Mouse (Mus musculus) heart, postnatal 0 days (tissue): ENCODE results near the gene Gm49380. TPM values are rescaled to one million over a fixed set of nuclear protein-coding genes. Genes with fewer than 3 reads are reported as not detected.
A peak's percentile ranks its signal among the peaks of the same experiment; 100 is the strongest.

ENCODE experiments used
- ATAC-seq: fragments of 200-750 bp; cut with Nextera tagmentation; 2 replicates; pipeline ENCODE4 v1.8.0; 2017; ENCODE audit warnings: low read depth, moderate number of reproducible peaks, moderate library complexity; ENCODE audit not compliant: insufficient read depth
- DNase-seq: peaks from one replicate; pipeline ENCODE4 v3.0.0-alpha.2; 2016; ENCODE audit warnings: low spot score
- H3K27ac ChIP-seq: fragments of 300-500 bp; sonication (generic); 2 replicates; pipeline ENCODE4 v1.5.1; 2014; ENCODE audit warnings: low read depth, mild to moderate bottlenecking
- H3K27me3 ChIP-seq: fragments of 300-500 bp; sonication (generic); 2 replicates; pipeline ENCODE4 v1.6.1; 2014; ENCODE audit warnings: low read length, mixed read lengths; ENCODE audit not compliant: control insufficient read depth, insufficient read depth
- H3K36me3 ChIP-seq: fragments of 300-500 bp; sonication (generic); replicated peaks from 2 replicates; pipeline ENCODE4 v1.6.1; 2014; ENCODE audit warnings: low read length, mixed read lengths; ENCODE audit not compliant: control insufficient read depth, insufficient read depth
- H3K4me1 ChIP-seq: fragments of 300-500 bp; sonication (generic); 2 replicates; pipeline ENCODE4 v1.6.1; 2014; ENCODE audit warnings: antibody characterized with exemption; ENCODE audit not compliant: control insufficient read depth, insufficient read depth
- H3K4me2 ChIP-seq: fragments of 300-500 bp; sonication (generic); 2 replicates; pipeline ENCODE4 v1.6.1; 2014; ENCODE audit warnings: low read depth, mild to moderate bottlenecking, low read length, moderate library complexity
- H3K4me3 ChIP-seq: fragments of 300-500 bp; sonication (generic); 2 replicates; pipeline ENCODE4 v1.5.1; 2014; ENCODE audit warnings: low read depth, low read length
- H3K9ac ChIP-seq: fragments of 300-500 bp; sonication (generic); replicated peaks from 2 replicates; pipeline ENCODE4 v1.6.1; 2014; ENCODE audit warnings: low read depth, low read length, mixed read lengths
- H3K9me3 ChIP-seq: fragments of 300-500 bp; sonication (generic); replicated peaks from 2 replicates; pipeline ENCODE4 v1.6.1; 2016; ENCODE audit warnings: low read length; ENCODE audit not compliant: control insufficient read depth
- CTCF ChIP-seq: IDR thresholded peaks from 2 replicates; pipeline ENCODE4 v1.5.1; 2016; ENCODE audit warnings: antibody characterized with exemption, control low read depth, low read depth
- EP300 ChIP-seq: IDR thresholded peaks from 2 replicates; pipeline ENCODE4 v1.6.1; 2016; ENCODE audit warnings: antibody characterized with exemption, low read depth
- WGBS: fragments of 180-500 bp; shearing (Covaris S2); extraction: QIAGEN DNeasy Blood & Tissue Kit; methylation state at CpG from one replicate; pipeline ENCODE4 v1.1.7; 2014; 5-methylcytosine and 5-hydroxymethylcytosine counted together
- polyA plus RNA-seq: library from polyadenylated mRNA; unstranded; fragments of >200 nt; fragmentation: Nextera tagmentation; extraction: Ambion mirVana; gene quantifications from 2 replicates; pipeline ENCODE4 v1.2.1, GENCODE M21; 2015
- total RNA-seq: library from RNA; depleted of rRNA; stranded (reverse); fragments of >200 nt; gene quantifications from 2 replicates; pipeline ENCODE4 v1.2.3, GENCODE M21; 2014; ENCODE audit warnings: low replicate concordance

Gm49380 gene
- total and polyA plus RNA-seq, 2 experiments from 2014 or later, result not detected

DNA sequence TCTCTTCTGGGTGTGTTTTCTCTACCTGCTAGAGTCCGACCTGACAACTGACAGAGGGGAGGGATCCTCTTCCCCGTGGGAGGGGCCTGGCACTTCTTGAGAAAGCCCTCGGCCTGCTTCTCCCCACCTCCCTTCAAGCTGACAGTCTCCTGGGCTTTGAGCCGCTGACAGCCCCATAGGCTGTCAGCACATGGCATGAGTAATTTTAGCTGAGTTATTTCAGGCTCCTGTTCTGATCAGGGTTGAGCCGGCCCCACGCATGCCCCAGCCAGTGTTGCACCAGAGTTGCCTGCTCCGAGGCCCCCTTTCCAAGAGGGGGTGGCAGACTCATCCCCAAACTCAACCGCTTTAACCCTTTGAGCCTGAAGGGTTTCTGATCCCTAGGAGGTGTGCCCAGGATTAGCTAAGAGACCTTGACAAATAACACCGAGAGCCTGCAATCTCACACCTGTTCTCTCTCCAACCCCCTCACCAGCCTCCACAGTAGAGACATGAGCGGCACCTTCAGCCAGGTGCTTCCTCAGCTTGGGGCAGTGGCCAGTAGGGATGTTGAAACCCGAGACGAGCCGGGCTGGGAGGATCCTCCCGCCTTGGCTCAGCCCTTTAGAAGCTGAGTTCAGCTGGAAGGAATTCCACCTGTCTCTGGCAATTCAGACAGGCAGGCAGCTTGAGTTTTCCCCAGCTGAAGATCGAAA, 25.4 kb downstream of the Gm49380 start:
- TF ChIP-seq CTCF, result no peak
- TF ChIP-seq EP300, result peak; percentile 50; the same call in 1 of the 2 replicates
- Histone ChIP-seq H3K36me3 (peaks cover 33% of the 10 kb centered on the region), H3K9ac (peak overlapping the region; percentile 96), H3K4me1 (peaks cover 37% of the 10 kb centered on the region), H3K27ac (peak overlapping the region; percentile 97), H3K27me3 (no peaks in the 10 kb centered on the region), H3K4me2 (peak overlapping the region; percentile 95), H3K9me3 (no peaks in the 10 kb centered on the region), H3K4me3 (peak overlapping the region; percentile 79)
- peak; percentile 76 for ATAC-seq
- peak; percentile 93 for DNase-seq
- 9% methylated on average over 15 of the region's 15 CpGs for WGBS

DNA sequence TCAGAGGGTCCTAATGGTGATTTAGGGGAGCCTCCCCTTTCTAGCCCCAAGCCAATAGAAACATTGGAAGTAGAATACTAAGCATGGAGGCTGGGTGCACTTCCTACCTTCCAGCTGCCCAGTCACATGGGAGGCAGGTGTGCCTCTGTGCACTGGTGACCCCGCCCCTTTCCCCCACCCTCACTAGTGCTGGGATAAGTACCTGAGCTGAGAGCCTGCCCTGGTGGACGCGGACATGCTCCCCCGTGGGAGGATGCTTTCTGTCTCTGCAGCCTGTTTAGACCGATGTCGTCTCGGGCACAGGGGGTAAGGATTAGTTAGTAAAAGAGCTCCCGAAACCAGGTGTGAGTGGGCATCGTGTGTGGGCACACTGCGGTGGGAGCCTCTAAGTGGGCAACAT, 26.3 kb downstream of the Gm49380 start:
- Histone ChIP-seq H3K4me3 (peak overlapping the region; percentile 79), H3K4me2 (peak overlapping the region; percentile 95)

GRCm38 (mm10) chr9:44085741-44086665, 27.3 kb downstream of the Gm49380 start:
- 28% methylated on average over 15 of the region's 15 CpGs for WGBS
- Histone ChIP-seq H3K4me2 (peak overlapping the region; percentile 95), H3K4me1 (peaks cover 52% of the 10 kb centered on the region), H3K4me3 (peak overlapping the region; percentile 79), H3K36me3 (peaks cover 14% of the 10 kb centered on the region), H3K9ac (peak overlapping the region; percentile 96), H3K9me3 (no peaks in the 10 kb centered on the region), H3K27ac (peak overlapping the region; percentile 97), H3K27me3 (no peaks in the 10 kb centered on the region)
- no peak for DNase-seq
- peak; percentile 51 for TF ChIP-seq EP300
- TF ChIP-seq CTCF, result no peak
- no peak for ATAC-seq

More for the DNA sequence above, 26.3 kb downstream of the Gm49380 start:
- Histone ChIP-seq H3K27ac (peak overlapping the region; percentile 97), H3K4me1 (peaks cover 43% of the 10 kb centered on the region), H3K9ac (peak overlapping the region; percentile 96), H3K27me3 (no peaks in the 10 kb centered on the region), H3K9me3 (no peaks in the 10 kb centered on the region), H3K36me3 (peaks cover 24% of the 10 kb centered on the region)
- WGBS, result 37% methylated on average over 10 of the region's 10 CpGs
- TF ChIP-seq CTCF, result no peak
- no peak for TF ChIP-seq EP300
- DNase-seq (no peak), ATAC-seq (no peak)

DNA sequence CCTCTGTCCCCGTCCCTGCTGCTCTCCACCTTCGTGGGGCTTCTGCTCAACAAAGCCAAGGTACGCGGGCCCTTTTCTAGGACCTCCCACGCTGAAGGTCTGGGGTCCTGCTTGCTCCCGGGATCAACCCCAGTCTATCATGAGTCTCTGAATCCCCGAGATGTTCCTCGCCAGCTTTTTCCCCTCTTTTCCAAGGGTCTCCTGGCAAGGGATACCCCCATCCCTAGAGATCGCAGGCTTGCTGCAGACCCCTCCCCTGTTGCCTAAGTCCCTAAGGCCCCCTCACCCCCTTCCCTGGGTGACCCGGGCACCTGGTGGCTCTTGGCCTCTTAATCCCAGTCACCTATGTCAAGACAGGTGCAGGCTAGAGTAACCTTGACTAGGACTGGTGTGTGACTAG, 28.0 kb downstream of the Gm49380 start:
- peaks cover 59% of the 10 kb centered on the region for H3K4me1 ChIP-seq
- H3K36me3 ChIP-seq, result peaks cover 8% of the 10 kb centered on the region; the same call in 1 of the 2 replicates
- 2% methylated on average over 10 of the region's 10 CpGs for WGBS
- peak overlapping the region; percentile 97 for H3K27ac ChIP-seq
- no peak for TF ChIP-seq CTCF
- no peak for TF ChIP-seq EP300
- DNase-seq (no peak), ATAC-seq (no peak)
- H3K4me2 ChIP-seq, result peak overlapping the region; percentile 95
- no peaks in the 10 kb centered on the region for H3K27me3 ChIP-seq
- H3K9ac ChIP-seq, result peak overlapping the region; percentile 96
- peak overlapping the region; percentile 79 for H3K4me3 ChIP-seq
- no peaks in the 10 kb centered on the region for H3K9me3 ChIP-seq

DNA sequence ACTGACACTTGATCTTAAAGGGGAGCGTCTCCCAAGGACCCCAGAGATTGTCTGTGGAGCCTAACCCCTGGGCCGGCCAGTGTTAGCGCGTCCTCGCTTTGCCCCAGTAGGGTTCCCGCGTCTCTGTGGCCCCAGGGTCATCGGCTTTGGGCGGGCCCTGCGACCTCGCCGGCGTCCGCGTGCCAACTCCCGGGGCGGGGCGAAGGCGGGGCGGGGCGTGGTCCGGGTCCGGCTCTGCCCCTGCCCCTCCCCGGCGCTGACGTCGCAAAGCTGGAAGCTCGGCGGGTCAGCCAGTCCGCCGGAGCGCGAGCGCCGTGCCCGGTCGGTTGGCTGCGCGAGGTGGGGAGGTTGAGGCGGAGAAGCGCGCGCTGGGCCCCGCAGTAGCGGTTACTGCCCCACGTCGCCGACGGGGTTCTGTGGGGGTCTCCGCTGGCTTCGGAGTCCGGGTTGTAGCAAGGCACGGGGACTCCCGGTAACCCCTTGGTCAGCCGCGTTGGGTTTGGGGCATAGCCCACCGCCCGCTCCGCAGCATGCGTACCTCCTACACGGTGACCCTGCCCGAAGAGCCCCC, 28.6 kb downstream of the Gm49380 start:
- H3K4me1 ChIP-seq, result peaks cover 60% of the 10 kb centered on the region
- H3K9me3 ChIP-seq, result no peaks in the 10 kb centered on the region
- peak; percentile 75 for ATAC-seq
- under 1% methylated on average over 35 of the region's 62 CpGs for WGBS
- peak overlapping the region; percentile 97 for H3K27ac ChIP-seq
- H3K4me3 ChIP-seq, result peak overlapping the region; percentile 79
- TF ChIP-seq CTCF (no peak), EP300 (0 out of 2 replicates have a peak, but pooled peaks have one; percentile 58)
- 0 out of 2 replicates have a peak, but pooled peaks cover 3% of the 10 kb centered on the region for H3K36me3 ChIP-seq
- peak; percentile 85 for DNase-seq
- H3K4me2 ChIP-seq, result peak overlapping the region; percentile 95
- no peaks in the 10 kb centered on the region for H3K27me3 ChIP-seq
- H3K9ac ChIP-seq, result peak overlapping the region; percentile 96
